Mouse (Mus musculus) liver, embryonic 13.5 days (tissue): ENCODE results near the gene Cradd. TPM values are rescaled to one million over a fixed set of nuclear protein-coding genes. Genes with fewer than 3 reads are reported as not detected.
A peak's percentile ranks its signal among the peaks of the same experiment; 100 is the strongest.

ENCODE experiments used
- ATAC-seq: fragments of 200-750 bp; cut with Nextera tagmentation; 2 replicates; pipeline ENCODE4 v1.8.0; 2017; ENCODE audit warnings: low read depth, mild to moderate bottlenecking, moderate number of reproducible peaks, moderate library complexity
- DNase-seq: peaks from one replicate; pipeline ENCODE4 v3.0.0; 2022
- H3K27ac ChIP-seq: fragments of 300-500 bp; sonication (generic); 2 replicates; pipeline ENCODE4 v1.5.1; 2015; ENCODE audit warnings: moderate library complexity, mild to moderate bottlenecking, inconsistent platforms
- H3K27me3 ChIP-seq: fragments of 300-500 bp; sonication (generic); 2 replicates; pipeline ENCODE4 v1.6.1; 2015; ENCODE audit warnings: mild to moderate bottlenecking, inconsistent platforms
- H3K36me3 ChIP-seq: fragments of 300-500 bp; sonication (generic); 2 replicates; pipeline ENCODE4 v1.6.1; 2015; ENCODE audit warnings: mild to moderate bottlenecking, inconsistent platforms
- H3K4me1 ChIP-seq: fragments of 300-500 bp; sonication (generic); replicated peaks from 2 replicates; pipeline ENCODE4 v1.6.1; 2015; ENCODE audit warnings: inconsistent platforms
- H3K4me2 ChIP-seq: fragments of 300-500 bp; sonication (generic); 2 replicates; pipeline ENCODE4 v1.6.1; 2015; ENCODE audit warnings: inconsistent platforms, mild to moderate bottlenecking, moderate library complexity
- H3K4me3 ChIP-seq: fragments of 300-500 bp; sonication (generic); replicated peaks from 2 replicates; pipeline ENCODE4 v1.5.1; 2015; ENCODE audit warnings: mild to moderate bottlenecking, inconsistent platforms
- H3K9ac ChIP-seq: fragments of 300-500 bp; sonication (generic); 2 replicates; pipeline ENCODE4 v1.6.1; 2015; ENCODE audit warnings: mild to moderate bottlenecking, inconsistent platforms
- H3K9me3 ChIP-seq: fragments of 300-500 bp; sonication (generic); replicated peaks from 2 replicates; pipeline ENCODE4 v1.6.1; 2016; ENCODE audit warnings: inconsistent platforms
- WGBS: fragments of 180-500 bp; shearing (Covaris S2); methylation state at CpG from one replicate; pipeline ENCODE4 v1.1.7; 2015; ENCODE audit not compliant: insufficient replicate concordance; 5-methylcytosine and 5-hydroxymethylcytosine counted together
- polyA plus RNA-seq: library from polyadenylated mRNA; unstranded; fragments of >200 nt; fragmentation: Nextera tagmentation; extraction: Ambion mirVana; gene quantifications from 2 replicates; pipeline ENCODE4 v1.2.1, GENCODE M21; 2015

Gene Cradd
- polyA plus RNA-seq, 1 experiment from 2014 or later, result 3.3 TPM

DNA sequence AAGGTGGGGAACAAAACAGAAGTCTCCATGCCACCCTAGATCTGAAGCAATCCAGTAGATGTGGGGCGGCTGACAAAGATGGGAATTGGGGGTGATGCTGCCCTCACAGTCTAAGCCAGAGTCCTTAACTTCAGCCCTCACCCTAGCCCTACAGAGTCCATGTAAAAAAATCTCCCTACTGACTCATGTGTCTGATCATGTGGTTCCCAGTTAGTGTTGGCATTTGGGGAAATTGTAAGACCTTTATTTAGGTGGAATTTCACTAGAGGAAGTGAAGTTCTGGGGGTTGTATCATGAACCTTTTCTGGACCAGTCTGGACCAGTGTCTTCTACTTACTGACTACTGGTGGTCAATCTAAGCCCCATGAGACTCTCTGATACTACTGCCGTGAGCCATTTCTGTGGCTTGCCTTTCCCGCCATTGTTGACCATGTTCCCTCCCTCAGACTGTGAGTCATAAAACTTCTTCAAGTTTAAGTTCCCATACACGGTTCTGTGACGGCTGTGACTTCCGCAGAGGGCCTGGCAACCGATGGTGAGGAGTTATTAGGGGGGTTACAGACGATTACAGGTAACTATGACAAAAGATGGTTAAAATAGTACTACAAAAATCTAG is 23.6 kb downstream of the Cradd start:
- ATAC-seq (no peak), DNase-seq (no peak)
- H3K9me3 ChIP-seq, result no peaks in the 10 kb centered on the region
- no peak overlapping the region for H3K4me2 ChIP-seq
- no peaks in the 10 kb centered on the region for H3K27me3 ChIP-seq
- peaks cover 27% of the 10 kb centered on the region for H3K4me1 ChIP-seq
- no peaks in the 10 kb centered on the region for H3K36me3 ChIP-seq
- 54% methylated on average over 8 of the region's 8 CpGs for WGBS
- no peak overlapping the region for H3K27ac ChIP-seq
- no peak overlapping the region for H3K9ac ChIP-seq
- H3K4me3 ChIP-seq, result no peak overlapping the region

DNA sequence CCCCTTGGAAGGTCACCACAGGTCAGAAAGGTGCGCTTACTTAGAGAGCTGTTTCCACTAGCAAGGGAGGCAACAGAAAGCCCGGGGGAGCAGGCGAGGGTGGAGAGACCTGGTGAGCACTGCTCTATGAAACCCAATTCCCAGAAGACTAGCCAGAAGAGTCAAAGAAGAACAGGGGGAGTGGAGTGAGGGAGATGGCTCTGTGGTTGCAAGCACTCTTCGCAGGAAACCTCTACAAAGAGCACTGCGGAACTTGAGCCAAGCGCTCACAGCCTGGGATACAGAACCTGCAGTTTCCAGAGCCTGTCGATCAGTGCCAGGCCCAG is 24.2 kb downstream of the Cradd start:
- peaks cover 27% of the 10 kb centered on the region for H3K4me1 ChIP-seq
- no peaks in the 10 kb centered on the region for H3K36me3 ChIP-seq
- H3K9ac ChIP-seq, result no peak overlapping the region
- no peaks in the 10 kb centered on the region for H3K27me3 ChIP-seq
- ATAC-seq, result no peak
- no peaks in the 10 kb centered on the region for H3K9me3 ChIP-seq
- H3K4me2 ChIP-seq, result no peak overlapping the region
- H3K4me3 ChIP-seq, result no peak overlapping the region
- H3K27ac ChIP-seq, result no peak overlapping the region
- DNase-seq, result no peak
- WGBS, result 69% methylated on average over 7 of the region's 7 CpGs

DNA sequence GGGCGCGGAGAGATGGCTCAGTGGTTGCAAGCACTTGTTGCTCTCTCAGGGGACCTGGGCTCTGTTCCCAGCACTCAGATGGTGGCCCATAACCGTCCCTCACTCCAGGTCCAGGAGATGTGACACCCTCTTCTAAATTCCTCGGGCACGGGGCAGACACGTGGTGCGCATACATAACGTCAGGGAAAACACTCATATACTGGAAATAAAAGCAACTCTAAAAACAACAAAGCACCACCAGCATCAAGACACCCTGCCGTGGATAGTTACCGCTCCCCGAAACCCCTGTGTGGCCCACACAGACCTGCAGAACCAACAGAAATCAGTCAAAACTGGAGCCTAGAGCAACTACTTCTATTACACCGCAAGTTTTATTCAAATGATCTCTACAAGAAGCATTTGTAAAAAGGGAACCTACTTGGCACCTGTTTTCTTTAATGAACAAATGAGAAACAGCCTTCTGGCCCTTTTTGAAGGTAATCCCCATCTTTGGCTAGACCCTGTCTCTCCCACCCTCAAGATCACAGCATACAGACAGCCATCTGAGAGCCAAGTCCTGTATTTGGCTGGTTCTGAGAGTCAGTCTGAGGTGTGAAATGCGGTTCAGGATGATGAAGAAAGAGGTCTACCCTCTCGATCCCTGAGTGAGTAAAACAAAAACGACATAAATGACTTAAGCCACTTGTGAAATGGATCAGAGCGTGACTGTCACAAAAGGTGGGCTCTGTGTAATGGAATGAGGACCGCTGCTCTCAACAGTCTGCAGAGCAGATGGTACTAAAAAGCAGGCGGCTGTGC is 24.7 kb downstream of the Cradd start:
- DNase-seq, result no peak
- Histone ChIP-seq H3K27me3 (no peaks in the 10 kb centered on the region), H3K4me2 (no peak overlapping the region), H3K9me3 (no peaks in the 10 kb centered on the region), H3K4me1 (peaks cover 23% of the 10 kb centered on the region), H3K36me3 (no peaks in the 10 kb centered on the region), H3K27ac (no peak overlapping the region), H3K9ac (no peak overlapping the region), H3K4me3 (no peak overlapping the region)
- no peak for ATAC-seq
- WGBS, result 75% methylated on average over 18 of the region's 18 CpGs

DNA sequence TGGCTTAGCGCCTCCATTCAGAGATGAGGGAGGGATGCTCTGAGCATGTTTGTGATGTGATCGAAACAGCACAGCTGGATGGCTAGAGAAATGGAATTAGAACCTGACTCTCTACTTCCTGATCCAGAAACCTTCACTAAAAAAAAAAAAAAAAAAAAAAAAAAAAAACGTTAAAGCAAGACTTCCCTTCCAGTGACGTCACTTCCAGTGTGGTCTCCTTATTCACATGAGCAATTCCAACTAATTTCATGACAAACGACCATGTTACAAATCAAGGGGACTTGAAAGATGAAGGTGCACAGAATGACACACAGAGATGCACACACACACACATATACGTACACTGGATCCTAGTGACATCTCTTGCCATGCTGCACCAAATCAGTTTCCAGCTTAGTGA is 25.4 kb downstream of the Cradd start:
- no peaks in the 10 kb centered on the region for H3K27me3 ChIP-seq
- H3K9me3 ChIP-seq, result no peaks in the 10 kb centered on the region
- no peak overlapping the region for H3K4me2 ChIP-seq
- H3K9ac ChIP-seq, result no peak overlapping the region
- H3K27ac ChIP-seq, result no peak overlapping the region
- WGBS, result 61% methylated on average over 6 of the region's 6 CpGs
- ATAC-seq, result no peak
- DNase-seq, result no peak
- peaks cover 25% of the 10 kb centered on the region for H3K4me1 ChIP-seq
- H3K4me3 ChIP-seq, result no peak overlapping the region
- no peaks in the 10 kb centered on the region for H3K36me3 ChIP-seq

DNA sequence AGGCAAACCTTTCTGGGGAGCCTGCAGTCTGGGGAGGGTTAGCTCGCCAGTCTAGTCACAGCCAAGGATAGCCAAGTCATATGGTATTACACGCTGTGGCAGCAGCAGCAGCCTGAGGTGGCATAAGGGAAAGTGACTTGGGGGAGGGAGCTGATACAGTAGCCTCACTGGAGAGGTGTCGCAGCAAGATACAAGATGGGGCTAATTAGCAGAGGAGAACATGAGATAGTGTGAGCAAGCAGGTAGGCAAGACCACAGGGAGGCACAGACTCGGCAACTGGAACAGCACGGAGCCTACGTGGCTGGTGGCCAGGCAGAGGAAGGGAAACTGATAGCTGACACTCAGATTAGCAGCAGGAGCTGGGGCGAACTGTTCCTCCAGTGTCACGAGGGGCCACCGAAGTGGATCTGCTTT is 26.2 kb downstream of the Cradd start:
- Histone ChIP-seq H3K27ac (0 out of 2 replicates have a peak overlapping the region, but pooled peaks have one; percentile 19), H3K27me3 (no peaks in the 10 kb centered on the region), H3K4me3 (0 out of 2 replicates have a peak overlapping the region, but pooled peaks have one; percentile 4), H3K4me1 (peaks cover 31% of the 10 kb centered on the region), H3K4me2 (peak overlapping the region; percentile 34), H3K9me3 (no peaks in the 10 kb centered on the region), H3K9ac (no peak overlapping the region), H3K36me3 (no peaks in the 10 kb centered on the region)
- 18% methylated on average over 9 of the region's 9 CpGs for WGBS
- DNase-seq, result peak; percentile 28
- ATAC-seq, result peak; percentile 89

DNA sequence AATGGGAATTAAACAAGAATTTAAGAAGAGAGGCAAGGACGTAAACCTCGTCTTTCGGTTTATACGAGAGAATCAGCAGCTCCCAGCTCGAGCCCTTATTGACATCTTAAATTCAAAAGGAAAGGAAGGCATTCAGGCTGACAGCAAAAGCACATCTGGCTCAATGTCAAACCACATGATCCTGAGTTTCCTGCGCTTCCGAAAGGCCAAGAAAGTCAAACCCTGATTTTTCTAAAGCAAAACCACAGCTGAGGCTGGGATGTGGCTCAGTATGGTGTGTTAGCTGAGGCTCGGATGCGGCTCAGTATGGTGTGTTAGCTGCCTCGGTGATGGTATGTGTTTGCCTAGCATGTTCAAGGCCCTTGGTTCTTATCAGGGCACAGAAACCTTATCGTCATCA is 26.9 kb downstream of the Cradd start:
- Histone ChIP-seq H3K9ac (peak overlapping the region; percentile 27; the same call in 1 of the 2 replicates), H3K27me3 (no peaks in the 10 kb centered on the region), H3K36me3 (no peaks in the 10 kb centered on the region), H3K27ac (no peak overlapping the region), H3K4me1 (peaks cover 38% of the 10 kb centered on the region), H3K4me3 (no peak overlapping the region), H3K4me2 (no peak overlapping the region), H3K9me3 (no peaks in the 10 kb centered on the region)
- DNase-seq (no peak), ATAC-seq (no peak)
- 60% methylated on average over 11 of the region's 11 CpGs for WGBS

DNA sequence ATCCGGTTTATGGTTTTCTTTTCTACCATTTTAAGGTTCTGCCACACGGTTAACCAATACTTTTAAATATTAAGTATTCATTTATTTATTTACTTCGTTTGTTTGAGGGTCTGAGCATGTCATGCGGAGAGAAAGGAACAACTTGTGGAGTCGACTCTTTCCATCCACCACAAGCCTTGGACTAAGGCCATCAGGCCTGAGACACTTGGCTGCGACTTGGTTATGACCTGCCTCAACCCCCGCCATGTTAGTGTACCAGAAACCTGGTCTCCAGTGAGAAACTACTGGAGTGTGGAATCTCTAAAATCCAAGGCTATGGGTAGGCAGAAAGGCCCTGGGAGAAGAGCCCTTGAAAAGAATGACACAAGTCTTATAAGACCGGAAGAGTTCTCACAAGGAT is 30.7 kb downstream of the Cradd start:
- H3K27me3 ChIP-seq, result no peaks in the 10 kb centered on the region
- H3K27ac ChIP-seq, result no peak overlapping the region
- no peak overlapping the region for H3K4me2 ChIP-seq
- ATAC-seq (no peak), DNase-seq (no peak)
- H3K9me3 ChIP-seq, result no peaks in the 10 kb centered on the region
- no peak overlapping the region for H3K4me3 ChIP-seq
- WGBS, result 81% methylated on average over 8 of the region's 8 CpGs
- H3K4me1 ChIP-seq, result peaks cover 74% of the 10 kb centered on the region
- H3K36me3 ChIP-seq, result no peaks in the 10 kb centered on the region
- no peak overlapping the region for H3K9ac ChIP-seq

DNA sequence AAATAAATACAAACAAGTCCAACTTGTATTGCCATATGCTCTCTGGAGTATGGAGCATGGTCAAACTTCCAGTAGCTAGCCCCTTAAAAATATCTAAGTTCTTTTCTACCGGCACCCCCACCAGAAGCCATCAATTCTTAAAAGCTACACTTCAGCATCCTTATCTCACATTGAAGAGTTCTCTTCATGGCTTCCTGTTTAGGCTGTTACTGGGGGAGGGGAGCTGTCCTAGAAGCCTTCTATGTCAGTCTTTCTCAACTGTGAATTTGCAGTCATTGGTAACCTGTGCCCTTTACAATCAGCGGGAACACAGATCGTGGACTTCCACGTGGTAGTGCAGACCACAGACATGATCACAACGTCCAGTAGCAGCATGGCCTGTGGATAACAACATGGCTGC is 31.7 kb downstream of the Cradd start:
- Histone ChIP-seq H3K4me2 (no peak overlapping the region), H3K27me3 (no peaks in the 10 kb centered on the region), H3K36me3 (no peaks in the 10 kb centered on the region), H3K9ac (no peak overlapping the region), H3K9me3 (no peaks in the 10 kb centered on the region), H3K4me1 (peaks cover 65% of the 10 kb centered on the region), H3K27ac (no peak overlapping the region), H3K4me3 (no peak overlapping the region)
- 10% methylated on average over 5 of the region's 5 CpGs for WGBS
- no peak for ATAC-seq
- DNase-seq, result no peak

DNA sequence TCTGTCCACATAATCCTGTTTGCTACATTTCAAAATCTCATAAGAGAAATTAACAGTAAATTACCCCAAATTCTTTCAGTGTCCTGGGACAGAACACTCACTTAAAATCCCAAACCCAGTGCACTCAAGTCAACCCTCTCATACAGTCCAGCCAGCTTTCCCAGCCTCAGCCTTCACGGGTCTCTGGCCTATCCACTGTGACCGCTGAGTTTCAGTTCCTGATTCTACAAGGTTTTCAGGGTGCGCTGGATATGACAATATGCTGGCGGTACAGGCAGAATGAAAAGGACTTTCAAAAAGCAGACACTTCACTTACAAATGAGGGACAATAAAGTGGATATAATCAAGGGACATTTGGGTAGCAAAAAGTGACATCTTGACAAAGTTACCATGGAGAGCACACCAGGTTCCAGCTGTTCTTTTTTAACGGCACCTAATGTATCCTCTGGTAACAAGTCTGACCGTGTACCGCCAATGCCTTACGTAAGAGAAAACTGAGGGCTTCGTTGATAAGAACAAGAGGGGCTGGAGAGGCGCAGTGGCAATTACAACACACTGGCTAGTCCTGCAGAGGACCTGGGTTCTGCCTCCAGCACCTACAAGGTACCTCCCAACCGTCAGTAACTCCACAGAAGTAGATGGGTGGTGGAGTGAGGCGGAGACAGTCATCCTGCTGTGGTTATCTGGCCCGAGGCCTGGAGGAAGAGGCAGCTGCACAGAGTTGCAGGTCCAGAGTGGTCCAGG is 32.6 kb downstream of the Cradd start:
- Histone ChIP-seq H3K4me3 (no peak overlapping the region), H3K4me2 (0 out of 2 replicates have a peak overlapping the region, but pooled peaks have one; percentile 0), H3K27me3 (no peaks in the 10 kb centered on the region), H3K9me3 (no peaks in the 10 kb centered on the region), H3K36me3 (no peaks in the 10 kb centered on the region), H3K9ac (no peak overlapping the region), H3K27ac (peak overlapping the region; percentile 3), H3K4me1 (peaks cover 56% of the 10 kb centered on the region)
- ATAC-seq, result peak; percentile 67
- DNase-seq, result no peak
- 42% methylated on average over 13 of the region's 13 CpGs for WGBS

DNA sequence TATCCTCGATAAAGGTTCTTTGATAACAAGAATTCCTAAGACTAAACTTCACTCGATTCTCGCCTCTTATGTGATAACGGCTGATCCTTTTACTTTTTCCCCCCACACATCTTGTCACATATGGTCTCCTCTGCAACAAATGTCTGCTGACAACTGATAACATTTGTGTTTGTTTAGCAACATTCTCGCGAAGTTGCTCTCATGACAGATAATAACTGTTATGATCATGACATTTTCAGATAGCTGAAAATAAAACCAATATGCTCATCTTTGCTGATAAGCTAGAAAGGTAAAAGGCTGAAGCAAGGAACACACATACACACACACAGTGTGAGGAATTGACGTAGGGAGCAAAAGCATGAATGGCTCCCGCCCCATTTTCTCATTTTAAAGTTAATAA is 34.1 kb downstream of the Cradd start:
- 22% methylated on average over 8 of the region's 8 CpGs for WGBS
- ATAC-seq, result peak; percentile 79
- peak overlapping the region; percentile 80 for H3K27ac ChIP-seq

DNA sequence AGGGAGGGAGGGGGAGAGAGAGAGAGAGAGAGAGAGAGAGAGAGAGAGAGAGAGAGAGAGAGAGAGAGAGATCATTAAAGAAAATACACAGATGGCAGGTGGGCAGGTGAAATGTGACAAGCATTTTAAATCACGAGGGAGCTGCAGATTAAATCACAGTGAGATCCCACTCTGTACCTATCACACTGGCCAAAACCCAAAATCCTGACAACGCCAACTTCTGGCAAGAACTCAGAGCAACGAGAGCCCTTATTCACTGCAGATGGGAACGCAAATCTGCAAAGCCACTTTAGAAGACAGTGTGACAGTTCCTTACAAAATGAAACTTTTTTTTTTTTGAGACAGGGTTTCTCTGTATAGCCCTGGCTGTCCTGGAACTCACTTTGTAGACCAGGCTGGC is 35.7 kb downstream of the Cradd start:
- Histone ChIP-seq H3K36me3 (no peaks in the 10 kb centered on the region), H3K27ac (no peak overlapping the region), H3K9me3 (no peaks in the 10 kb centered on the region), H3K9ac (no peak overlapping the region), H3K4me1 (peaks cover 55% of the 10 kb centered on the region), H3K4me3 (no peak overlapping the region), H3K4me2 (no peak overlapping the region), H3K27me3 (no peaks in the 10 kb centered on the region)
- ATAC-seq (no peak), DNase-seq (no peak)
- 77% methylated on average over 4 of the region's 4 CpGs for WGBS

More for the DNA sequence above, 34.1 kb downstream of the Cradd start:
- Histone ChIP-seq H3K9me3 (no peaks in the 10 kb centered on the region), H3K27me3 (no peaks in the 10 kb centered on the region), H3K4me3 (no peak overlapping the region), H3K4me2 (peak overlapping the region; percentile 50), H3K4me1 (peaks cover 56% of the 10 kb centered on the region), H3K9ac (peak overlapping the region; percentile 43; the same call in 1 of the 2 replicates), H3K36me3 (no peaks in the 10 kb centered on the region)
- peak; percentile 27 for DNase-seq
